Mouse (Mus musculus): Measurements from ENCODE around the gene Srsf6. TPM values are rescaled to one million over a fixed set of nuclear protein-coding genes. Genes with fewer than 3 reads are reported as not detected.

Srsf6 gene
- polyA plus RNA-seq, 1 experiment, result 113 TPM

DNA sequence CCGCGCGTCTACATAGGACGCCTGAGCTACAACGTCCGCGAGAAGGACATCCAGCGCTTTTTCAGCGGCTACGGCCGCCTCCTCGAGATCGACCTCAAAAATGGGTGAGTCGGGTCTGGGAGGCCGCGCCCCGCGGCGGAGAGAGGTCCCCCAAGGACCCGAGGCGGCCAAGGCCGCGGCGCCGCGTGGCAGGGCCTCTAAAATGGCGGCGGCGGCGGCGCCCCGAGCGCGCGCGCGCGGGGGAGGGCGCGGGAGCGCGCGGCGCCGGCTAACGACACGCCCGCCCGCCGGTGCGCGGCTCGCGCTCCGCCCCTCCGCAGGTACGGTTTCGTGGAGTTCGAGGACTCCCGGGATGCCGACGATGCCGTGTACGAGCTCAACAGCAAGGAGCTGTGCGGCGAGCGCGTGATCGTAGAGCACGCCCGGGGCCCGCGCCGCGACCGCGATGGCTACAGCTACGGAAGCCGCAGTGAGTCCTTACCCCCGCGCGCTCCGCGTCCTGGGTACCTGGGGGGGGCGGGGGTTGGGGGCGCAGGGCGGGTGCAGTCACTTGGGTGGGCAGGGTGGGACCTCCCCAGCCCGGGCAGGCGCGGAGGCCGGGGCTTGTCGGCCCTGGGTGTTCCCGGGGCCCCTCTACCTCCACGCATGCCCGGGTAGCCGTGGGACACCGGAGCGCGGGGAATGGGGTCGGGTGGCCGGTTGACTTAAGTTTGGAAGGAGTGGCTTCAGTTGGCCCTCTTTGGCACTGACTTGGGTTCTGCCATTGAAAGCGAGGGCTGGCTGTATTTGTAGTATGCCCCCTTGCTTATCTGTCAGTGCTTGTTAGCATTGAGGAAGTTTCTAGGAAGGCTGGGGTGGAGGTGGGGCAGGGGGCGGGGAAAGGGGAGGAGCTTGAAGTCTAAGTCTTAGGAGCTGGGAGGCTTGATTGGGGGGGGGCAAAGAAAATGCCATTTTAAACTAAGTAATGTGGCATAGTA is 634 bp downstream of the Srsf6 start:
- Histone ChIP-seq H3K27ac (ENCODE audit: insufficient read depth, low read length) (peak overlapping the region; percentile 94), H3K4me1 (ENCODE audit: control insufficient read depth, insufficient read depth, insufficient read length) (peaks cover 5% of the 10 kb centered on the region; the same call in 1 of the 2 replicates), H3K27me3 (ENCODE audit: control insufficient read depth, insufficient read depth, low read length) (no peaks in the 10 kb centered on the region), H3K4me3 (ENCODE audit: extremely low read depth, insufficient read depth, insufficient read length) (peak overlapping the region; percentile 96), H3K36me3 (ENCODE audit: control insufficient read depth, insufficient read depth, low read length) (peaks cover 24% of the 10 kb centered on the region)
- peak; percentile 50 to 55 for DNase-seq (ENCODE audit: low read depth in 1 of 2, low spot score in 2 of 2)
- TF ChIP-seq CTCF (IDR thresholded peaks at IDR 0.05; ENCODE audit: extremely low read depth, insufficient read depth, insufficient read length, insufficient replicate concordance), result no peak
- TF ChIP-seq POLR2A (IDR thresholded peaks at IDR 0.05; ENCODE audit: low read depth, low read length), result no peak
- under 1% methylated on average over 70 of the region's 103 CpGs for WGBS

DNA sequence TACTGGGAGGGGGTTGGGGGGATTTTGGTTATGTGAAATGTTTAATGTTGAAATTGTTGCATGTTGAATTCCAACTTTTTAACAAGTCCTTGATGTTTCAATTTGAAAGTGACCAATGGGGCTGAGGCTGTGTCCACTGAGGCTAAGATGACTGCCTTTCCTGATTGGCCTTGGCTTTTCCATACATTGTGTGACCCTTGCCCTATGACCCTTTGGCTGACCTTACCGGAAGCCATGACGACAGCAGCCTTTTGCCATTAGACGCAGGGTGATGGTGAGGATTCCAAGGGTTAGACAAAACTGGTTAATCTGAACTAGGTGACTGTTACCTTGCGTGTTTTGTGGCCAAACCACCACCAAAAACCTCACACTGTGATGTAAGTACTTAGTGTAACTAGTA is 1.4 kb downstream of the Srsf6 start:
- peaks cover 5% of the 10 kb centered on the region; the same call in 1 of the 2 replicates for H3K4me1 ChIP-seq (ENCODE audit: control insufficient read depth, insufficient read depth, insufficient read length)
- H3K27ac ChIP-seq (ENCODE audit: insufficient read depth, low read length), result no peak overlapping the region
- no peak for DNase-seq (ENCODE audit: low read depth in 1 of 2, low spot score in 2 of 2)
- TF ChIP-seq CTCF (IDR thresholded peaks at IDR 0.05; ENCODE audit: extremely low read depth, insufficient read depth, insufficient read length, insufficient replicate concordance) (no peak), POLR2A (IDR thresholded peaks at IDR 0.05; ENCODE audit: low read depth, low read length) (no peak)
- H3K36me3 ChIP-seq (ENCODE audit: control insufficient read depth, insufficient read depth, low read length), result peaks cover 27% of the 10 kb centered on the region
- H3K4me3 ChIP-seq (ENCODE audit: extremely low read depth, insufficient read depth, insufficient read length), result peak overlapping the region; percentile 19; the same call in 1 of the 2 replicates
- WGBS, result 69% methylated on average over 4 of the region's 4 CpGs
- no peaks in the 10 kb centered on the region for H3K27me3 ChIP-seq (ENCODE audit: control insufficient read depth, insufficient read depth, low read length)

DNA sequence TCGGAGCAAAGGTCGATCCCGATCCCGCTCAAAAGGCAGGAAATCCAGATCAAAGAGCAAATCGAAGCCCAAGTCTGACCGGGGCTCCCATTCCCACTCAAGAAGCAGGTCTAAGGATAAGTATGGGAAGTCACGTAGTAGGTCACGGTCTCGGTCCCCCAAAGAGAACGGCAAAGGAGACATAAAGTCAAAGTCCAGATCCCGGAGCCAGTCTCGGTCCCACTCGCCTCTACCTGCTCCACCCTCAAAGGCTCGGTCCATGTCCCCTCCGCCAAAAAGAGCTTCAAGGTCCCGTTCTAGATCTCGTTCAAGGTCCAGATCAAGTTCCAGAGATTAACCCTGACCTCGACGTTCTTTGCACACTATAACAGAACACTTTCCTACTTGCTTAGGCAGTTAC is 3.1 kb downstream of the Srsf6 start:
- Histone ChIP-seq H3K4me1 (ENCODE audit: control insufficient read depth, insufficient read depth, insufficient read length) (peaks cover 5% of the 10 kb centered on the region; the same call in 1 of the 2 replicates), H3K36me3 (ENCODE audit: control insufficient read depth, insufficient read depth, low read length) (peaks cover 35% of the 10 kb centered on the region), H3K27me3 (ENCODE audit: control insufficient read depth, insufficient read depth, low read length) (no peaks in the 10 kb centered on the region), H3K4me3 (ENCODE audit: extremely low read depth, insufficient read depth, insufficient read length) (no peak overlapping the region), H3K27ac (ENCODE audit: insufficient read depth, low read length) (no peak overlapping the region)
- no peak for DNase-seq (ENCODE audit: low read depth in 1 of 2, low spot score in 2 of 2)
- TF ChIP-seq POLR2A (IDR thresholded peaks at IDR 0.05; ENCODE audit: low read depth, low read length), result no peak
- no peak for TF ChIP-seq CTCF (IDR thresholded peaks at IDR 0.05; ENCODE audit: extremely low read depth, insufficient read depth, insufficient read length, insufficient replicate concordance)
- 90% methylated on average over 19 of the region's 19 CpGs for WGBS

DNA sequence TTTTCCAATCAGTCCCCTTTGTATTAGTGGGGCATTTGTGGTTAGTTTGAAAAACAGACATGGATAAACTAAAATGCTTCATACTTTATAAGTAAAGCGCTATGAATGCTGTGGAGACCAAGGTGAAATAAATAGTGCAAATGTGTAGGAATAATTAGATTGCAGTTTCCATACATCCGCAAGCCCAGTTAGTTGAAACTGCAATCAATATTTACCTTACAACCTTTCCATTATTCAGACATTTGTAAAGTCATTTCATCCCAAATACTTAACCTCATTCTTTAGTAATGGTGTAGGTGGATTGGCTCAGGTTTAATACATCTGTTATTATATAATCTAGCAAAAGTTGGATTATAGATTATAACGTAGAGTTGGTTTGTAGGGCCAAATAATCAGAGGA is 4.4 kb downstream of the Srsf6 start:
- Histone ChIP-seq H3K4me3 (ENCODE audit: extremely low read depth, insufficient read depth, insufficient read length) (no peak overlapping the region), H3K27ac (ENCODE audit: insufficient read depth, low read length) (no peak overlapping the region), H3K36me3 (ENCODE audit: control insufficient read depth, insufficient read depth, low read length) (peaks cover 41% of the 10 kb centered on the region), H3K27me3 (ENCODE audit: control insufficient read depth, insufficient read depth, low read length) (no peaks in the 10 kb centered on the region), H3K4me1 (ENCODE audit: control insufficient read depth, insufficient read depth, insufficient read length) (peaks cover 3% of the 10 kb centered on the region; the same call in 1 of the 2 replicates)
- no peak for TF ChIP-seq CTCF (IDR thresholded peaks at IDR 0.05; ENCODE audit: extremely low read depth, insufficient read depth, insufficient read length, insufficient replicate concordance)
- TF ChIP-seq POLR2A (IDR thresholded peaks at IDR 0.05; ENCODE audit: low read depth, low read length), result no peak
- DNase-seq (ENCODE audit: low read depth in 1 of 2, low spot score in 2 of 2), result no peak
- 99% methylated on average over 3 of the region's 3 CpGs for WGBS

DNA sequence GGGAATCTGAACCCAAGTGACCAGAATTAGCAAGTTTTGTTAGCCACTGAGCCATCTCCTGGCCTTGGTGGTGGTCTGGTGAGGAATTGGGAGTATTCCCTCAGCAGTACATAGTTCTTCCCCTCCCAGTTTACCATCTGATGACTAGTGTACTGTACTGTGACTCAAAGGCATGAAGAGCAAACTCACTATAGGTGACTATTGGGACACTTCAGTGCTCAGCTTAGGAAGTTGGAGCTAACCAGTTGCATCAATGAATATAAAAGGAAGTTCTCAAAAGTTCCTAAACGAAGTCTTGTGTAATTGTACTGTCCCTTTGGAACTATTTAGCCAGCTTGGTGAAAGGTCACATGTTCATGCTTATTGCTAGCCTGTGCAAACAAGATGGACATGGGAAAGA is 8.2 kb downstream of the Srsf6 start:
- Histone ChIP-seq H3K4me1 (ENCODE audit: control insufficient read depth, insufficient read depth, insufficient read length) (no peaks in the 10 kb centered on the region; the same call in 1 of the 2 replicates), H3K4me3 (ENCODE audit: extremely low read depth, insufficient read depth, insufficient read length) (no peak overlapping the region), H3K36me3 (ENCODE audit: control insufficient read depth, insufficient read depth, low read length) (peaks cover 29% of the 10 kb centered on the region), H3K27ac (ENCODE audit: insufficient read depth, low read length) (no peak overlapping the region), H3K27me3 (ENCODE audit: control insufficient read depth, insufficient read depth, low read length) (peaks cover 3% of the 10 kb centered on the region; the same call in 1 of the 2 replicates)
- no peak for TF ChIP-seq CTCF (IDR thresholded peaks at IDR 0.05; ENCODE audit: extremely low read depth, insufficient read depth, insufficient read length, insufficient replicate concordance)
- TF ChIP-seq POLR2A (IDR thresholded peaks at IDR 0.05; ENCODE audit: low read depth, low read length), result no peak
- WGBS, result 63% methylated on average over 1 of the region's 1 CpGs
- no peak for DNase-seq (ENCODE audit: low read depth in 1 of 2, low spot score in 2 of 2)

DNA sequence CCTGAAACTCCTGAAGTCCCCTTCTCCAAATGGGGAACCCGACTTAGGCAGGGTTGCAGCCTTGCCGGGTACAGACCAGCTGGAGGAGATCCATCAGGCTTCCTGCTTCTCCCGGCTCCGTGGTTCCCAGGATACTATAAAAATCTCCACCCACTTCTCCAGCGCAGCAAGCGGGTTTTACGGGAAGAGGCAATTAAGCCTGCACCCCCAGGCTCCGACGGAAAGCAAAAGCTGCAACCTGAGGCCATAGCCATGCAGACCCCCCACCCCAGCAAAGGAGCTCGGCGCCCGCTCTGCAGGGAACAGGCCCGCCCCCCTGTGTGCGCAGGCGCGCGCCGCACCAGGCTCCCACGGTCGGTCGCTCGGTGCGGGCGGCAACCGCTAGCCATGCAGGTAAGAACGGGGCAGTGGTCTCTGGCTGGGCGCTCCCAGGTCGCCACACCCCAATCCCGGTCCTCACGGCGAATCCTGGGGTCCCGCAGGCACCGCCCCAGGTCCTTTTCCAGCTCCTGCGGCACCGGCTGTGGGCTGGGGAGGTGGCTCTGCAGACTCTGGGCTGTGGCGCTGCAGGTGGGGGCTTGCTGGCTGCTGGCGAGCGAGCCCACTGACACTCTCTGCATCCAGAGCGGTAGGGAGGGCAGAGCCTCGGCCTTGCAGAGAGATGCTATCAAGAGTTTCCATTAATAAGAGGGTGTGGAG is 12.0 kb downstream of the Srsf6 start, which contains the start of gene L3mbtl1:
TSS of gene L3mbtl1 (plus strand) at position 325 of the 699 bp plus-strand sequence.
- H3K36me3 ChIP-seq (ENCODE audit: control insufficient read depth, insufficient read depth, low read length), result peaks cover 10% of the 10 kb centered on the region; the same call in 1 of the 2 replicates
- WGBS, result 2% methylated on average over 39 of the region's 40 CpGs
- peaks cover 3% of the 10 kb centered on the region; the same call in 1 of the 2 replicates for H3K27me3 ChIP-seq (ENCODE audit: control insufficient read depth, insufficient read depth, low read length)
- no peak within 1 kb of the TSS for H3K27ac ChIP-seq (ENCODE audit: insufficient read depth, low read length)
- no peaks in the 10 kb centered on the region; the same call in 1 of the 2 replicates for H3K4me1 ChIP-seq (ENCODE audit: control insufficient read depth, insufficient read depth, insufficient read length)
- TF ChIP-seq CTCF (IDR thresholded peaks at IDR 0.05; ENCODE audit: extremely low read depth, insufficient read depth, insufficient read length, insufficient replicate concordance) (no peak), POLR2A (IDR thresholded peaks at IDR 0.05; ENCODE audit: low read depth, low read length) (no peak)
- peak within 1 kb of the TSS; percentile 23; the same call in 1 of the 2 replicates for H3K4me3 ChIP-seq (ENCODE audit: extremely low read depth, insufficient read depth, insufficient read length)
- DNase-seq (ENCODE audit: low read depth in 1 of 2, low spot score in 2 of 2), result no peak

Measured in spleen, adult 2 months (tissue).